Mouse (Mus musculus): Measurements from ENCODE around the gene Slc35f6.
A peak's percentile ranks its signal among the peaks of the same experiment; 100 is the strongest.

The Slc35f6 gene

GRCm38 (mm10) chr5:30647815-30648560, at the start of gene Slc35f6:
Gene Slc35f6 (plus strand): TSS chr5:30647933.
- peak; percentile 91 for DNase-seq

- no peak for DNase-seq
Observed at GRCm38 (mm10) chr5:30601397-30601796, 46.3 kb upstream of the Slc35f6 start.

- DNase-seq = no peak
Observed at GRCm38 (mm10) chr5:30603255-30603654, 44.5 kb upstream of the Slc35f6 start.

GRCm38 (mm10) chr5:30603926-30604325, 43.8 kb upstream of the Slc35f6 start:
- DNase-seq = no peak

- no peak for DNase-seq
Observed at GRCm38 (mm10) chr5:30604769-30605188, 43.0 kb upstream of the Slc35f6 start.

- DNase-seq = no peak
Observed at GRCm38 (mm10) chr5:30605649-30606048, 42.1 kb upstream of the Slc35f6 start.

- no peak for DNase-seq
Observed at GRCm38 (mm10) chr5:30606424-30607073, 41.2 kb upstream of the Slc35f6 start.

GRCm38 (mm10) chr5:30609094-30609493, 38.6 kb upstream of the Slc35f6 start:
- DNase-seq = no peak

- DNase-seq = no peak
Observed at GRCm38 (mm10) chr5:30609918-30610645, 37.7 kb upstream of the Slc35f6 start.

GRCm38 (mm10) chr5:30611091-30611490, 36.6 kb upstream of the Slc35f6 start:
- no peak for DNase-seq

GRCm38 (mm10) chr5:30611689-30612088, 36.0 kb upstream of the Slc35f6 start:
- no peak for DNase-seq

GRCm38 (mm10) chr5:30612575-30612974, 35.2 kb upstream of the Slc35f6 start:
- no peak for DNase-seq

- no peak for DNase-seq
Observed at GRCm38 (mm10) chr5:30613242-30613641, 34.5 kb upstream of the Slc35f6 start.

GRCm38 (mm10) chr5:30614221-30614620, 33.5 kb upstream of the Slc35f6 start:
- no peak for DNase-seq

- no peak for DNase-seq
Observed at GRCm38 (mm10) chr5:30615416-30615815, 32.3 kb upstream of the Slc35f6 start.

- no peak for DNase-seq
Observed at GRCm38 (mm10) chr5:30615819-30616218, 31.9 kb upstream of the Slc35f6 start.

GRCm38 (mm10) chr5:30616644-30617043, 31.1 kb upstream of the Slc35f6 start:
- peak; percentile 30 for DNase-seq

- no peak for DNase-seq
Observed at GRCm38 (mm10) chr5:30617357-30617756, 30.4 kb upstream of the Slc35f6 start.

GRCm38 (mm10) chr5:30617851-30618250, 29.9 kb upstream of the Slc35f6 start:
- no peak for DNase-seq

GRCm38 (mm10) chr5:30618376-30619003, 29.2 kb upstream of the Slc35f6 start:
- no peak for DNase-seq

GRCm38 (mm10) chr5:30619211-30619610, 28.5 kb upstream of the Slc35f6 start:
- no peak for DNase-seq

- DNase-seq = no peak
Observed at GRCm38 (mm10) chr5:30620567-30620966, 27.2 kb upstream of the Slc35f6 start.

- DNase-seq = no peak
Observed at GRCm38 (mm10) chr5:30621211-30621790, 26.4 kb upstream of the Slc35f6 start.

Data from retina, postnatal 1 day (tissue).